Mouse (Mus musculus) kidney, postnatal 0 days (tissue): ENCODE data around the gene Hnrnpa0. TPM values are rescaled to one million over a fixed set of nuclear protein-coding genes. Genes with fewer than 3 reads are reported as not detected.

ENCODE experiments used
- ATAC-seq: fragments of 200-750 bp; cut with Nextera tagmentation; replicated peaks from 2 replicates; pipeline ENCODE4 v1.8.0; 2017; ENCODE audit warnings: low read depth, moderate number of reproducible peaks, moderate TSS enrichment, moderate library complexity; ENCODE audit not compliant: low FRiP score
- DNase-seq: peaks from one replicate; pipeline ENCODE4 v3.0.0-alpha.2; 2016; ENCODE audit warnings: low spot score
- H3K27ac ChIP-seq: fragments of 300-500 bp; sonication (generic); 2 replicates; pipeline ENCODE4 v1.5.1; 2014; ENCODE audit warnings: mild to moderate bottlenecking
- H3K27me3 ChIP-seq: fragments of 300-500 bp; sonication (generic); 2 replicates; pipeline ENCODE4 v1.6.1; 2014; ENCODE audit warnings: low read length, mixed read lengths; ENCODE audit not compliant: insufficient read depth
- H3K36me3 ChIP-seq: fragments of 300-500 bp; sonication (generic); 2 replicates; pipeline ENCODE4 v1.6.1; 2014; ENCODE audit warnings: low read length, mixed read lengths; ENCODE audit not compliant: insufficient read depth
- H3K4me1 ChIP-seq: fragments of 300-500 bp; sonication (generic); replicated peaks from 2 replicates; pipeline ENCODE4 v1.6.1; 2014; ENCODE audit warnings: antibody characterized with exemption, low read length, mixed read lengths; ENCODE audit not compliant: insufficient read depth
- H3K4me2 ChIP-seq: fragments of 300-500 bp; sonication (generic); 2 replicates; pipeline ENCODE4 v1.6.1; 2014; ENCODE audit warnings: mild to moderate bottlenecking, low read length, moderate library complexity, mixed read lengths
- H3K4me3 ChIP-seq: fragments of 300-500 bp; sonication (generic); replicated peaks from 2 replicates; pipeline ENCODE4 v1.5.1; 2014; ENCODE audit warnings: low read depth, low read length
- H3K9ac ChIP-seq: fragments of 300-500 bp; sonication (generic); 2 replicates; pipeline ENCODE4 v1.6.1; 2014; ENCODE audit warnings: low read depth, low read length
- H3K9me3 ChIP-seq: fragments of 300-500 bp; sonication (generic); replicated peaks from 2 replicates; pipeline ENCODE4 v1.6.1; 2016; ENCODE audit warnings: low read length, inconsistent platforms, mixed read lengths
- CTCF ChIP-seq: IDR thresholded peaks from 2 replicates; pipeline ENCODE4 v1.5.1; 2016; ENCODE audit warnings: antibody characterized with exemption, low read depth, mild to moderate bottlenecking, moderate library complexity
- WGBS: fragments of 180-500 bp; shearing (Covaris S2); extraction: QIAGEN DNeasy Blood & Tissue Kit; methylation state at CpG from one replicate; pipeline ENCODE4 v1.1.7; 2014; 5-methylcytosine and 5-hydroxymethylcytosine counted together
- polyA plus RNA-seq: library from polyadenylated mRNA; unstranded; fragments of >200 nt; fragmentation: Nextera tagmentation; extraction: Ambion mirVana; gene quantifications from 2 replicates; pipeline ENCODE4 v1.2.1, GENCODE M21; 2015

The Hnrnpa0 gene
- polyA plus RNA-seq, 1 experiment from 2014 or later, result 54.7 TPM

- WGBS, result 80% methylated on average over 11 of the region's 11 CpGs
- Histone ChIP-seq H3K4me2 (no peak overlapping the region), H3K27ac (no peak overlapping the region), H3K36me3 (0 out of 2 replicates have a peak, but pooled peaks cover 6% of the 10 kb centered on the region), H3K27me3 (no peaks in the 10 kb centered on the region), H3K9me3 (no peaks in the 10 kb centered on the region), H3K4me1 (no peaks in the 10 kb centered on the region), H3K4me3 (no peak overlapping the region), H3K9ac (no peak overlapping the region)
- TF ChIP-seq CTCF, result no peak
- DNase-seq (no peak), ATAC-seq (no peak)
Measured at GRCm38 (mm10) chr13:58083521-58083920, 44.8 kb downstream of the Hnrnpa0 start.

- TF ChIP-seq CTCF, result no peak
- Histone ChIP-seq H3K36me3 (0 out of 2 replicates have a peak, but pooled peaks cover 6% of the 10 kb centered on the region), H3K9ac (no peak overlapping the region), H3K9me3 (no peaks in the 10 kb centered on the region), H3K27ac (no peak overlapping the region), H3K27me3 (no peaks in the 10 kb centered on the region), H3K4me2 (no peak overlapping the region), H3K4me3 (no peak overlapping the region), H3K4me1 (no peaks in the 10 kb centered on the region)
- 63% methylated on average over 5 of the region's 5 CpGs for WGBS
- DNase-seq (no peak), ATAC-seq (no peak)
Measured at GRCm38 (mm10) chr13:58083048-58083447, 45.3 kb downstream of the Hnrnpa0 start.

- H3K27ac ChIP-seq, result no peak overlapping the region
- no peak for TF ChIP-seq CTCF
- no peak overlapping the region for H3K4me2 ChIP-seq
- 79% methylated on average over 5 of the region's 5 CpGs for WGBS
- DNase-seq (no peak), ATAC-seq (no peak)
- no peak overlapping the region for H3K4me3 ChIP-seq
- H3K36me3 ChIP-seq, result 0 out of 2 replicates have a peak, but pooled peaks cover 3% of the 10 kb centered on the region
- H3K9ac ChIP-seq, result no peak overlapping the region
- H3K27me3 ChIP-seq, result no peaks in the 10 kb centered on the region
- no peaks in the 10 kb centered on the region for H3K9me3 ChIP-seq
- no peaks in the 10 kb centered on the region for H3K4me1 ChIP-seq
Measured at GRCm38 (mm10) chr13:58078361-58078760, 50.0 kb downstream of the Hnrnpa0 start.

Other genes with a start within 250 kb of the Hnrnpa0 start
- gene Spock1, start 220.2 kb downstream of the Hnrnpa0 start, polyA plus RNA-seq, result 0.23 and 0.49 TPM in 2 replicates
- gene Klhl3, start 15.0 kb downstream of the Hnrnpa0 start, polyA plus RNA-seq, result 10.7 and 12.3 TPM in 2 replicates
- 48.5 and 48.7 TPM in 2 replicates for gene Idnk, start 29.1 kb upstream of the Hnrnpa0 start, polyA plus RNA-seq
- gene Ubqln1, start 87.1 kb upstream of the Hnrnpa0 start, polyA plus RNA-seq, result 80.6 and 82.1 TPM in 2 replicates
- 43.7 and 54.2 TPM in 2 replicates for gene Gkap1, start 147.1 kb upstream of the Hnrnpa0 start, polyA plus RNA-seq
- 0.52 and 0.55 TPM in 2 replicates for gene Kif27, start 230.6 kb upstream of the Hnrnpa0 start, polyA plus RNA-seq